Comparison of ENCODE assay signal across 8 mouse cellular contexts in genomic region chr11:115775821-115776665, GRCm38 (mm10). TPM values are rescaled to one million over a fixed set of nuclear protein-coding genes. Genes with fewer than 3 reads are reported as not detected.
DNase-seq lines count a peak whose midpoint lies in the region; ATAC-seq and TF ChIP-seq lines count a peak whose summit lies in the region.
"Had no signal": no experiment of that assay in that cellular context is flagged by ENCODE, and none has a peak within 500 bp of the region (broad histone marks: within the 10 kb centered on the region; RNA-seq: fewer than 3 reads in every experiment).

No protein-coding gene starts in this region.

- no peaks in the 10 kb centered on the region for H3K27me3 ChIP-seq in cerebellum, adult 2 months (ENCODE audit: control insufficient read depth, insufficient read depth, low read length)
- no peaks in the 10 kb centered on the region for H3K27me3 ChIP-seq in heart, embryonic 10.5 days (ENCODE audit: insufficient read depth, poor library complexity, severe bottlenecking)
- no peaks in the 10 kb centered on the region for H3K27me3 ChIP-seq in kidney, postnatal 0 days (ENCODE audit: insufficient read depth, low read length)
- H3K27me3 ChIP-seq: megakaryocyte, embryonic 14.5 days had no signal

- H3K36me3 ChIP-seq in heart, embryonic 10.5 days, result peaks cover 25% of the 10 kb centered on the region
- no peaks in the 10 kb centered on the region for H3K36me3 ChIP-seq in kidney, postnatal 0 days (ENCODE audit: insufficient read depth, low read length)

- peaks cover 22% of the 10 kb centered on the region for H3K4me1 ChIP-seq in cerebellum, adult 2 months (ENCODE audit: control insufficient read depth, insufficient read depth, low read length)
- H3K4me1 ChIP-seq in heart, embryonic 10.5 days, result peaks cover 65% of the 10 kb centered on the region
- H3K4me1 ChIP-seq in kidney, postnatal 0 days (replicated peaks; ENCODE audit: insufficient read depth, low read length), result peaks cover 54% of the 10 kb centered on the region

- H3K4me3 ChIP-seq in cerebellum, adult 2 months (replicated peaks; ENCODE audit: insufficient read depth, low read depth, low read length), result peak overlapping the region; percentile 34
- 0 out of 2 replicates have a peak overlapping the region, but pooled peaks have one; percentile 6 for H3K4me3 ChIP-seq in heart, embryonic 10.5 days
- no peak overlapping the region for H3K4me3 ChIP-seq in kidney, postnatal 0 days (replicated peaks; ENCODE audit: low read depth, low read length)
- H3K4me3 ChIP-seq: megakaryocyte, embryonic 14.5 days had no signal

- H3K9me3 ChIP-seq in heart, embryonic 10.5 days, result no peaks in the 10 kb centered on the region
- H3K9me3 ChIP-seq in kidney, postnatal 0 days (replicated peaks; ENCODE audit: low read length), result no peaks in the 10 kb centered on the region
- H3K9me3 ChIP-seq: megakaryocyte, embryonic 14.5 days had no signal

- TF ChIP-seq CTCF in cerebellum, adult 2 months (IDR thresholded peaks at IDR 0.05; ENCODE audit: borderline replicate concordance, insufficient read depth, low read depth, low read length), result no peak
- no peak for TF ChIP-seq CTCF in kidney, postnatal 0 days (IDR thresholded peaks at IDR 0.05; ENCODE audit: low read depth)

- H3K4me2 ChIP-seq in kidney, postnatal 0 days (ENCODE audit: low read length), result peak overlapping the region; percentile 7; the same call in 1 of the 2 replicates

- peak; percentile 0 for DNase-seq in spleen, adult 12 weeks (ENCODE audit: low spot score)
- DNase-seq in spleen, postnatal 4 days (ENCODE audit: low spot score in 2 of 2), result no peak
- peak; percentile 57 to 66 for DNase-seq in cerebellum, adult 2 months
- no peak for DNase-seq in heart, embryonic 10.5 days (ENCODE audit: low spot score)
- DNase-seq in kidney, postnatal 0 days (ENCODE audit: low spot score), result peak; percentile 39
- DNase-seq in frontal cortex, adult 2 months (ENCODE audit: extremely low spot score in 1 of 2, low spot score in 1 of 2), result no peak

- no peak for ATAC-seq in kidney, postnatal 0 days (replicated peaks; ENCODE audit: low FRiP score, low read depth)
- no peak for ATAC-seq in frontal cortex, adult (ENCODE audit: low TSS enrichment)

- WGBS in cerebellum, adult 2 months, result 24% methylated on average over 18 of the region's 18 CpGs
- 47% methylated on average over 18 of the region's 18 CpGs for WGBS in heart, embryonic 10.5 days
- 33% methylated on average over 18 of the region's 18 CpGs for WGBS in kidney, postnatal 0 days

- 0 out of 2 replicates have a peak overlapping the region, but pooled peaks have one; percentile 32 for H3K9ac ChIP-seq in kidney, postnatal 0 days (ENCODE audit: low read depth, low read length)

- TF ChIP-seq POLR2A in cerebellum, adult 2 months (IDR thresholded peaks at IDR 0.05; ENCODE audit: borderline replicate concordance, insufficient read depth, low read length), result no peak

- H3K27ac ChIP-seq in cerebellum, adult 2 months (ENCODE audit: insufficient read depth, low read length), result 0 out of 2 replicates have a peak overlapping the region, but pooled peaks have one; percentile 0
- H3K27ac ChIP-seq in heart, embryonic 10.5 days, result peak overlapping the region; percentile 90
- peak overlapping the region; percentile 73 for H3K27ac ChIP-seq in kidney, postnatal 0 days

RNA-seq across cellular contexts. Expression of gene Tmem94, which starts 10.8 kb away (rescaled TPM):
- polyA plus RNA-seq in cerebellum, adult 2 months (2012; rRNA removed), result 54.2 and 57.4 TPM in 2 replicates
- polyA plus RNA-seq in heart, embryonic 10.5 days (2016; fragmentation: Nextera tagmentation; extraction: Ambion mirVana), result 35.0 and 56.8 TPM in 2 replicates
- 19.6 TPM in 2 replicates for polyA plus RNA-seq in kidney, postnatal 0 days (2015; fragmentation: Nextera tagmentation; extraction: Ambion mirVana)
- 49.7 and 57.3 TPM in 2 replicates for polyA plus RNA-seq in frontal cortex, adult 2 months (2012; rRNA removed)

RNA-seq across cellular contexts. Expression of gene Caskin2, which starts 37.4 kb away (rescaled TPM):
- polyA plus RNA-seq in cerebellum, adult 2 months (2012; rRNA removed), result 16.5 and 17.1 TPM in 2 replicates
- polyA plus RNA-seq in heart, embryonic 10.5 days (2016; fragmentation: Nextera tagmentation; extraction: Ambion mirVana), result 18.7 and 21.4 TPM in 2 replicates
- 14.2 and 14.4 TPM in 2 replicates for polyA plus RNA-seq in kidney, postnatal 0 days (2015; fragmentation: Nextera tagmentation; extraction: Ambion mirVana)
- 25.8 and 29.3 TPM in 2 replicates for polyA plus RNA-seq in frontal cortex, adult 2 months (2012; rRNA removed)

RNA-seq across cellular contexts. Expression of gene Tsen54, which starts 38.5 kb away (rescaled TPM):
- 21.1 and 25.0 TPM in 2 replicates for polyA plus RNA-seq in cerebellum, adult 2 months (2012; rRNA removed)
- 39.1 and 41.7 TPM in 2 replicates for polyA plus RNA-seq in heart, embryonic 10.5 days (2016; fragmentation: Nextera tagmentation; extraction: Ambion mirVana)
- polyA plus RNA-seq in kidney, postnatal 0 days (2015; fragmentation: Nextera tagmentation; extraction: Ambion mirVana), result 34.7 and 36.2 TPM in 2 replicates
- polyA plus RNA-seq in frontal cortex, adult 2 months (2012; rRNA removed), result 15.6 and 16.8 TPM in 2 replicates

RNA-seq across cellular contexts. Expression of gene Llgl2, which starts 47.8 kb away (rescaled TPM):
- polyA plus RNA-seq in cerebellum, adult 2 months (2012; rRNA removed), result 1.8 and 2.5 TPM in 2 replicates
- polyA plus RNA-seq in heart, embryonic 10.5 days (2016; fragmentation: Nextera tagmentation; extraction: Ambion mirVana), result 35.0 and 40.8 TPM in 2 replicates
- polyA plus RNA-seq in kidney, postnatal 0 days (2015; fragmentation: Nextera tagmentation; extraction: Ambion mirVana), result 54.5 and 61.2 TPM in 2 replicates
- polyA plus RNA-seq in frontal cortex, adult 2 months (2012; rRNA removed), result 2.8 and 3.2 TPM in 2 replicates

Comparison
In these comparisons a context has a peak if more than half of its experiments do, and no peak if none do; other contexts are left out.
1. DNase-seq: peak in spleen, adult 12 weeks (single experiment), cerebellum, adult 2 months (2 of 2) and kidney, postnatal 0 days (single experiment); none in spleen, postnatal 4 days (0 of 2), heart, embryonic 10.5 days (single experiment) and frontal cortex, adult 2 months (0 of 2).
2. H3K27ac ChIP-seq: peak in every context shown above with its lines; median percentile 90 in heart, embryonic 10.5 days; 73 in kidney, postnatal 0 days; 0 in cerebellum, adult 2 months.